Mouse (Mus musculus): ENCODE measurements around the gene Izumo4. TPM values are rescaled to one million over a fixed set of nuclear protein-coding genes. Genes with fewer than 3 reads are reported as not detected.

Gene Izumo4
- total and polyA plus RNA-seq, 3 experiments = 2.7 to 9.6 (median 5.9) TPM

GRCm38 (mm10) chr10:80754594-80755290 is 52.8 kb downstream of the Izumo4 start, which contains the start of gene Dot1l:
Dot1l (plus strand) TSS chr10:80755206.
- TF ChIP-seq MYC (IDR thresholded peaks at IDR 0.05; ENCODE audit: low read depth, low read length) = no peak
- 0 out of 2 replicates have a peak, but pooled peaks have one; percentile 37 for TF ChIP-seq CHD2 (IDR thresholded peaks at IDR 0.05; ENCODE audit: low read length)
- TF ChIP-seq ETS1 (conservative IDR thresholded peaks at IDR 0.05; ENCODE audit: low read depth, low read length) = peak; percentile 68
- TF ChIP-seq JUND (conservative IDR thresholded peaks at IDR 0.05; ENCODE audit: low read depth, low read length) = no peak
- TF ChIP-seq NELFE (IDR thresholded peaks at IDR 0.05; ENCODE audit: low read depth, low read length) = peak; percentile 77
- 0 out of 2 replicates have a peak, but pooled peaks have one; percentile 45 for TF ChIP-seq KAT2A (IDR thresholded peaks at IDR 0.05; ENCODE audit: insufficient replicate concordance, low read length)
- no peak for TF ChIP-seq UBTF (IDR thresholded peaks at IDR 0.05; ENCODE audit: low read depth, low read length)
- peak; percentile 87 for TF ChIP-seq POLR2A (IDR thresholded peaks at IDR 0.05; ENCODE audit: low read depth, low read length)
- TF ChIP-seq MEF2A (IDR thresholded peaks at IDR 0.05; ENCODE audit: borderline replicate concordance, low read depth, low read length) = peak; percentile 75
- TF ChIP-seq CTCF (conservative IDR thresholded peaks at IDR 0.05 in 1 of 2, IDR thresholded peaks at IDR 0.05 in 1 of 2; ENCODE audit: low read depth in 2 of 2, low read length in 2 of 2) = no peak
- TF ChIP-seq ELF1 (IDR thresholded peaks at IDR 0.05; ENCODE audit: low read depth, low read length) = peak; percentile 92
- no peak for TF ChIP-seq EP300 (IDR thresholded peaks at IDR 0.05; ENCODE audit: low read length)
- no peak for TF ChIP-seq ZKSCAN1 (IDR thresholded peaks at IDR 0.05; ENCODE audit: borderline replicate concordance, low read depth, low read length)
- TF ChIP-seq TCF12 (IDR thresholded peaks at IDR 0.05; ENCODE audit: low read depth, low read length) = peak; percentile 83; the same call in 1 of the 2 replicates
- TF ChIP-seq MAZ (IDR thresholded peaks at IDR 0.05; ENCODE audit: low read depth, low read length) = 0 out of 2 replicates have a peak, but pooled peaks have one; percentile 36
- TF ChIP-seq SMC3 (IDR thresholded peaks at IDR 0.05; ENCODE audit: low read depth, low read length) = no peak
- peak; percentile 53; the same call in 1 of the 2 replicates for TF ChIP-seq BHLHE40 (IDR thresholded peaks at IDR 0.05; ENCODE audit: low read depth, low read length)
- peak; percentile 76 for TF ChIP-seq HCFC1 (IDR thresholded peaks at IDR 0.05; ENCODE audit: low read depth, low read length)
- TF ChIP-seq ZNF384 (IDR thresholded peaks at IDR 0.05; ENCODE audit: low read depth, low read length) = peak; percentile 76
- no peak for TF ChIP-seq PAX5 (IDR thresholded peaks at IDR 0.05; ENCODE audit: low read length)
- TF ChIP-seq CHD1 (IDR thresholded peaks at IDR 0.05; ENCODE audit: low read depth, low read length) = peak; percentile 46; the same call in 1 of the 2 replicates
- TF ChIP-seq SIN3A (IDR thresholded peaks at IDR 0.05; ENCODE audit: low read length) = peak; percentile 90
- peak; percentile 76; the same call in 1 of the 2 replicates for TF ChIP-seq MXI1 (IDR thresholded peaks at IDR 0.05; ENCODE audit: low read depth, low read length)
- TF ChIP-seq MAX (IDR thresholded peaks at IDR 0.05; ENCODE audit: low read length) = peak; percentile 2; the same call in 1 of the 2 replicates
- TF ChIP-seq JUN (IDR thresholded peaks at IDR 0.05; ENCODE audit: insufficient read depth, low read depth, low read length) = no peak
- TF ChIP-seq ZMIZ1 (IDR thresholded peaks at IDR 0.05; ENCODE audit: low read depth, low read length) = no peak; the same call in 1 of the 2 replicates
- TF ChIP-seq TBP (conservative IDR thresholded peaks at IDR 0.05; ENCODE audit: low read depth, low read length) = peak; percentile 53; the same call in 1 of the 2 replicates
- TF ChIP-seq MAFK (IDR thresholded peaks at IDR 0.05; ENCODE audit: insufficient replicate concordance, low read length) = no peak
- peak; percentile 78 for TF ChIP-seq IRF4 (IDR thresholded peaks at IDR 0.05; ENCODE audit: low read depth, low read length)
- TF ChIP-seq GABPA (IDR thresholded peaks at IDR 0.05; ENCODE audit: insufficient replicate concordance, low read depth, low read length) = no peak
- TF ChIP-seq NRF1 (IDR thresholded peaks at IDR 0.05; ENCODE audit: low read depth, low read length) = peak; percentile 85
- TF ChIP-seq USF2 (conservative IDR thresholded peaks at IDR 0.05; ENCODE audit: low read depth, low read length) = no peak
- TF ChIP-seq USF1 (IDR thresholded peaks at IDR 0.05; ENCODE audit: low read depth, low read length) = no peak
- Histone ChIP-seq H3K9me3 (replicated peaks; ENCODE audit: low read length) (no peaks in the 10 kb centered on the region), H3K4me1 (ENCODE audit: control insufficient read depth in 1 of 2, insufficient read depth in 2 of 2) (peaks cover 28 to 57% of the 10 kb centered on the region in 2 experiments), H3K79me2 (replicated peaks; ENCODE audit: control insufficient read depth, extremely low read depth, insufficient read depth, poor library complexity, severe bottlenecking) (peaks cover 45% of the 10 kb centered on the region), H3K9ac (ENCODE audit: insufficient read depth, low read depth) (peak within 1 kb of the TSS; percentile 96), H3K4me3 (replicated peaks in 1 of 3; ENCODE audit: low read depth in 2 of 3, low read length in 2 of 3, poor library complexity in 1 of 3) (peak within 1 kb of the TSS; percentile 93 to 98 (median 96)), H3K27ac (ENCODE audit: insufficient read depth, low read depth) (peak within 1 kb of the TSS; percentile 38), H3K4me2 (ENCODE audit: insufficient read depth, low read depth, poor library complexity, severe bottlenecking) (peak within 1 kb of the TSS; percentile 52), H3K27me3 (replicated peaks) (no peaks in the 10 kb centered on the region), H3K36me3 (replicated peaks in 1 of 2; ENCODE audit: control insufficient read depth in 1 of 2, insufficient read depth in 1 of 2, low read length in 1 of 2) (peaks cover 0 to 22% of the 10 kb centered on the region in 2 experiments)
- DNase-seq (ENCODE audit: extremely low read depth) = peak; percentile 94
- dilution Hi-C loops (cut with MboI; ENCODE audit: extremely low pct_ligation_motif_present, extremely low pct_unique_long_range_greater_than_20kb, low sequenced_read_pairs) (no loop called here), in situ Hi-C loops (cut with MboI; ENCODE audit: low pct_ligation_motif_present, low pct_unique_long_range_greater_than_20kb, low sequenced_read_pairs) (no loop called here)

Measured in CH12.LX (cell line).